ENCODE assay signal across 8 mouse cellular contexts in the genomic region with DNA sequence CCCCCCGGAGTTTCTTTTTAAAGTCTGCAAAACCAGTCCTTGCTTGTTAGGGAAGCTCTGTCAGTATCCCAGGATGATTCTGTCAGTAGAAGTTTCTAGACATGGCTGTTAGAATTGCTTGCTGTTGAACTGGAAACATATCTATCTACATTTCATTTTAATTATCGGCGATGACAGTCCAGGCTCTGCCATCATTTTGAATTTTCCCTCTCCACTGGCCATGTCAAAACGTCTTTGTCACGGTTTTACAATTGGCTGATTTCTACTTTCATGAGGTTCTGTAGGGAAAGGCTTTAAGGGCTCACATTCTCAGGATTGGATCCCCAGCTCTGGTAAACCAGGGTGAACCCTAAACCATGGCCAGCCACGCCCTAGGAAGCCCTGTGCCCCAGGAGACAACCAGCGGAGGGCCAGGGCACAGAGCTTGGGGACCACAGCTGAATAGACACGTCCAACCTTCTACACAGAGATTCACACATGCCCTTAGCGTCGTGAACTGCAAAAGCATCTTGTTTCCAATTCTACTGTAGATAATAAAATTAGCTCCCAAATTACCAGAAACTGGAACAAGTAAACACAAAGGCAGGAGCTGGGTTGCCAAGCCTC.
DNase-seq lines count a peak whose midpoint lies in the region; ATAC-seq and TF ChIP-seq lines count a peak whose summit lies in the region.

No protein-coding gene starts in this region.

- peaks cover 0 to 1% of the 10 kb centered on the region in 2 experiments; a peak in 1 of 4 replicates for H3K4me1 ChIP-seq in ES-E14 (ENCODE audit: control insufficient read depth in 2 of 2, insufficient read depth in 2 of 2, low read length in 2 of 2, poor library complexity in 1 of 2)
- H3K4me1 ChIP-seq in heart, embryonic 16.5 days (ENCODE audit: control insufficient read depth, insufficient read depth, low read length): peaks cover 3% of the 10 kb centered on the region

- peak overlapping the region; percentile 45 to 73 for H3K4me3 ChIP-seq in ES-E14 (ENCODE audit: insufficient read depth in 1 of 2, low read depth in 1 of 2, low read length in 2 of 2, poor library complexity in 1 of 2, severe bottlenecking in 1 of 2)
- peak overlapping the region; percentile 65 for H3K4me3 ChIP-seq in heart, embryonic 16.5 days (ENCODE audit: low read length)

- no peaks in the 10 kb centered on the region for H3K9me3 ChIP-seq in ES-E14 (ENCODE audit: control insufficient read depth, insufficient read depth, low read depth, low read length)
- H3K9me3 ChIP-seq in heart, embryonic 16.5 days (replicated peaks; ENCODE audit: control insufficient read depth, low read length): no peaks in the 10 kb centered on the region

- ATAC-seq in heart, embryonic 16.5 days (replicated peaks; ENCODE audit: extremely low read depth, insufficient read depth, low FRiP score): no peak

- H3K4me2 ChIP-seq in heart, embryonic 16.5 days (ENCODE audit: low read depth, low read length): peak overlapping the region; percentile 97

- no peak overlapping the region for H3K9ac ChIP-seq in ES-E14 (ENCODE audit: insufficient read depth, low read depth, low read length, poor library complexity, severe bottlenecking)
- peak overlapping the region; percentile 66 for H3K9ac ChIP-seq in heart, embryonic 16.5 days (ENCODE audit: low read length)

- H3K27ac ChIP-seq in ES-E14 (ENCODE audit: insufficient read depth, low read depth, low read length, poor library complexity, severe bottlenecking): no peak overlapping the region
- peak overlapping the region; percentile 78 for H3K27ac ChIP-seq in heart, embryonic 16.5 days (ENCODE audit: low read length)

- in situ Hi-C loops in ES-E14 (cut with MboI; ENCODE audit: low sequenced_read_pairs in 2 of 2, unreplicated experiment in 2 of 2): no loop called here

- H3K36me3 ChIP-seq in ES-E14 (ENCODE audit: control insufficient read depth, insufficient read depth, low read length, poor library complexity, severe bottlenecking): no peaks in the 10 kb centered on the region
- H3K36me3 ChIP-seq in heart, embryonic 16.5 days (ENCODE audit: control insufficient read depth, insufficient read depth): no peaks in the 10 kb centered on the region

- H3K27me3 ChIP-seq in heart, embryonic 16.5 days (ENCODE audit: control insufficient read depth, insufficient read depth, low read length): no peaks in the 10 kb centered on the region

- intact Hi-C loops in gastrocnemius, postnatal 14 days (cut with DNase I; ENCODE audit: low total_unique reads): no loop called here

- peak; percentile 14 for DNase-seq in gastrocnemius, postnatal 10 days
- no peak for DNase-seq in gastrocnemius, postnatal 14 days
- DNase-seq in ES-E14 (ENCODE audit: low read depth, low spot score): no peak
- DNase-seq in mesoderm, embryonic 11.5 days (ENCODE audit: low read depth, low spot score): peak; percentile 4
- no peak for DNase-seq in adrenal gland, postnatal 14 days
- DNase-seq in left cerebral cortex, adult 8-10 months (ENCODE audit: low spot score in 2 of 2): no peak
- DNase-seq in layer of hippocampus, postnatal 10 days (ENCODE audit: low spot score in 2 of 2): no peak

- WGBS in heart, embryonic 16.5 days: 32% methylated on average over 10 of the region's 10 CpGs

TF ChIP-seq in ES-E14, 5 proteins besides CTCF, POLR2A, EP300 and RAD21:
- no peak for TF ChIP-seq ZNF384 (IDR thresholded peaks at IDR 0.05; ENCODE audit: low read depth, low read length)
- no peak for TF ChIP-seq HCFC1 (IDR thresholded peaks at IDR 0.05; ENCODE audit: borderline replicate concordance, insufficient read depth, low read length)
- TF ChIP-seq ZC3H11A (IDR thresholded peaks at IDR 0.05; ENCODE audit: borderline replicate concordance, low read depth, low read length): no peak
- no peak for TF ChIP-seq CHD2 (IDR thresholded peaks at IDR 0.05; ENCODE audit: low read depth, low read length)
- TF ChIP-seq MAFK (IDR thresholded peaks at IDR 0.05; ENCODE audit: insufficient read depth, low read depth, low read length): no peak

Comparison
In these comparisons a context has a peak if more than half of its experiments do, and no peak if none do; other contexts are left out.
1. DNase-seq: peak in gastrocnemius, postnatal 10 days (single experiment) and mesoderm, embryonic 11.5 days (single experiment); none in gastrocnemius, postnatal 14 days (single experiment), ES-E14 (single experiment), adrenal gland, postnatal 14 days (single experiment), left cerebral cortex, adult 8-10 months (0 of 2) and layer of hippocampus, postnatal 10 days (0 of 2).